Mouse (Mus musculus): ENCODE measurements at regions not wholly inside any gene's neighbourhood (a gene's known extent, or its start where the extent isn't known, plus 50 kb on each side); places are given as distances from the start of the nearest gene placed in this dataset.

DNA sequence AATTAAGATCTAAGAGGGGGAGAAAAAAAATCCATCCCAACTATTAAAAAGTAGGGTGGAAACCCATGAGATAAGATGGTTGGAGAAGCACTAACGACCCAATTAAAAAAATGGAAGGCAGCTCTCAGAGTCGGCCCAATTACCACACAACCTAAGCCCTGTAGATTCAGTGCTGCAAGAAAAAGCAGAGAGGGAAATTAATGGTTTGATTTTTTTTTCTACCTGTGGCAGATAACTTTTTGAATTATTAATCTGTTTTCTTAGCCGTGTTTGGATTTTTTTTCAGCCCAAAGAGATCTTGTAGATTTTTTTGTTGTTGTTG, 354.9 kb downstream of the Xylt1 start:
- TF ChIP-seq CTCF (IDR thresholded peaks at IDR 0.05; ENCODE audit: insufficient read depth, low read depth, low read length) = no peak
- TF ChIP-seq POLR2A (IDR thresholded peaks at IDR 0.05; ENCODE audit: insufficient read depth, low read depth, low read length) = no peak

Data from olfactory bulb, adult 2 months (tissue).